Mouse (Mus musculus) myocyte (in vitro differentiated cells): ENCODE results near the gene Nkiras1. TPM values are rescaled to one million over a fixed set of nuclear protein-coding genes. Genes with fewer than 3 reads are reported as not detected.
"Not testable (repeated sequence)": the region's sequence is repeated elsewhere in the genome, so short reads cannot be mapped to it uniquely, and the experiment has no call there.

Experiments used
- H3K27me3 ChIP-seq: one replicate; pipeline ENCODE4 v1.6.1; 2011; ENCODE audit not compliant: control insufficient read depth, insufficient read depth, insufficient read length
- H3K36me3 ChIP-seq: one replicate; pipeline ENCODE4 v1.6.1; 2011; ENCODE audit not compliant: control insufficient read depth, insufficient read depth
- H3K4me2 ChIP-seq: one replicate; pipeline ENCODE4 v1.6.1; 2011; ENCODE audit warnings: low read depth, control low read depth
- H3K4me3 ChIP-seq: one replicate; pipeline ENCODE4 v1.5.1; 2011; ENCODE audit warnings: mild to moderate bottlenecking, control low read depth, moderate library complexity
- H3K79me2 ChIP-seq: one replicate; pipeline ENCODE4 v1.6.1; 2011; ENCODE audit not compliant: control insufficient read depth, insufficient read depth
- H3ac ChIP-seq: one replicate; pipeline ENCODE4 v1.6.1; 2011; ENCODE audit not compliant: control insufficient read depth, insufficient read length
- CEBPB ChIP-seq: IDR thresholded peaks from 2 replicates; pipeline ENCODE4 v1.6.1; 2011; ENCODE audit warnings: mild to moderate bottlenecking, moderate library complexity; ENCODE audit not compliant: poor library complexity, insufficient read depth, severe bottlenecking
- E2F4 ChIP-seq: IDR thresholded peaks from one replicate; pipeline ENCODE4 v1.6.1; 2011; ENCODE audit warnings: mild to moderate bottlenecking, control low read depth, moderate library complexity; ENCODE audit not compliant: insufficient read depth
- MAX ChIP-seq: IDR thresholded peaks from one replicate; pipeline ENCODE4 v1.6.1; 2011; ENCODE audit warnings: low read depth, mild to moderate bottlenecking, control low read depth
- MYOD1 ChIP-seq, 3 experiments: IDR thresholded peaks; one replicate each; pipeline ENCODE4 v1.6.1; 2011; ENCODE audit warnings: control low read depth in 2 of 3, low read depth in 2 of 3, mild to moderate bottlenecking in 2 of 3, moderate library complexity in 1 of 3; ENCODE audit not compliant: insufficient read length in 2 of 3, control insufficient read depth in 1 of 3
- MYOG ChIP-seq, 3 experiments: IDR thresholded peaks; one replicate each; pipeline ENCODE4 v1.6.1; 2011; ENCODE audit warnings: control low read depth in 2 of 3, low read depth in 2 of 3, mild to moderate bottlenecking in 2 of 3; ENCODE audit not compliant: insufficient read length in 2 of 3, control insufficient read depth in 1 of 3, insufficient read depth in 1 of 3
- POLR2A ChIP-seq: IDR thresholded peaks from one replicate; pipeline ENCODE4 v1.6.1; 2011; ENCODE audit warnings: low read depth, mild to moderate bottlenecking, control low read depth, moderate library complexity; ENCODE audit not compliant: insufficient read length
- POLR2AphosphoS2 ChIP-seq: IDR thresholded peaks from one replicate; pipeline ENCODE4 v1.6.1; 2011; ENCODE audit warnings: low read depth, control low read depth; ENCODE audit not compliant: insufficient read length
- REST ChIP-seq: IDR thresholded peaks from one replicate; pipeline ENCODE4 v1.6.1; 2011; ENCODE audit warnings: mild to moderate bottlenecking, control low read depth, moderate library complexity; ENCODE audit not compliant: insufficient read depth, insufficient read length
- SRF ChIP-seq: IDR thresholded peaks from one replicate; pipeline ENCODE4 v1.6.1; 2011; ENCODE audit warnings: low read depth; ENCODE audit not compliant: control insufficient read depth, insufficient read length
- TCF12 ChIP-seq: IDR thresholded peaks from one replicate; pipeline ENCODE4 v1.6.1; 2011; ENCODE audit warnings: mild to moderate bottlenecking, control low read depth; ENCODE audit not compliant: poor library complexity, insufficient read depth, severe bottlenecking
- TCF3 ChIP-seq: IDR thresholded peaks from one replicate; pipeline ENCODE4 v1.6.1; 2011; ENCODE audit warnings: low read depth, control low read depth; ENCODE audit not compliant: insufficient read length
- USF1 ChIP-seq: IDR thresholded peaks from one replicate; pipeline ENCODE4 v1.6.1; 2011; ENCODE audit warnings: low read depth, mild to moderate bottlenecking, control low read depth, moderate library complexity
- polyA plus RNA-seq: library from polyadenylated mRNA; unstranded; fragments of >200 nt; fragmentation: generic; extraction: Trizol; gene quantifications from one replicate; pipeline ENCODE4 v1.2.1, GENCODE M21; 2012; ENCODE audit warnings: missing spikeins

Nkiras1 gene
- polyA plus RNA-seq, 1 experiment, result 10.3 TPM

DNA sequence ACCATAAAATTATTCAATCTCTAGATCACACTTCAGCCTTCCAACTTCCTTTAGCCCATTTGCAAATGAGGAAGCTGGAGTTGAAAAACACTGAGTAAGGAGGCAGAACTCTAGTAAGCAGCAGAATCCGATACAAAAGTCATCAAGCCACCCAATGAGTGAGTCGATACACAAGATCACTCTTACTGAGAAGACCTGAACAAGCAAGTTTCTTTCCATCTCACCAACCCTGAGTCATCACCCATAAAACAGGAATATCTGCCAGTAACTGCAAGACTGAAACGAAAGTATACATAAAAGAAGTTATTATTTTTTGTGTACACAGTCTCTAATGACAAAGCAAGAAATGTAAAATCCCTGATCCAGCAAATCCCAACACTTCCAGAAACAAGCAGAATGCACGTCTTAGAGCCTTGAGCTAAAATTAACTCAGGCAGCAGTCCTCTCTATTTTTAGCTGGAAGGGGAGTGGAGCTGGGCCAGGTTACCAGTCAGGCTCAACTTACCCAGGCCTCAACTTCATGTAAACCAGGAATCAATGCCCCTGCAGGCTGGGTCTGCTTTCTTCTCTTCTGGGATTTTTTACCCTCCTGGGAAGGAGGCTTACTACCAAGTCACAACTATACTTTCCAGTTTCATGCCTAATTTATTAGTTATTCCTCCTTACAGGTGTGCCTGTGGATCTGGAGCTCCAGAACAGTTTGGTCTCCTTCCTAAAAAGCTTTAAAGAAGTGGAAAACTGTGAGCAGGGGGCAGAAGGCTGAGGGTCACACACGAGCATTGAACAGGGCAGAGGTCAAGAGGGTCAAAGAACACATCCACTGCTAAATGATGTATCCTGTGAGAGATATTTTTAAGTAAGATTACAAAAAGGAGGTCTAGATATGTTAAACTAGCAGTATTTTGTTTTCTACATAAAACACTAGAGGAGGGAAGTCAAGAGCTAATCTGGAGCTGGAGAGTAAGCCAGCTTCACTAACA lies 36.7 kb upstream of the Nkiras1 start:
- no peak for TF ChIP-seq E2F4
- TF ChIP-seq USF1, result no peak
- no peak for TF ChIP-seq REST
- no peak for TF ChIP-seq MYOD1 (IDR thresholded peaks at IDR 0.05; ENCODE audit: control insufficient read depth in 1 of 3, insufficient read length in 2 of 3, low read depth in 2 of 3)
- no peak for TF ChIP-seq MAX
- no peak for TF ChIP-seq CEBPB
- TF ChIP-seq TCF3, result no peak
- TF ChIP-seq TCF12, result no peak
- no peak for TF ChIP-seq POLR2A
- no peak for TF ChIP-seq MYOG (IDR thresholded peaks at IDR 0.05; ENCODE audit: control insufficient read depth in 1 of 3, insufficient read depth in 1 of 3, insufficient read length in 2 of 3, low read depth in 2 of 3)
- no peak for TF ChIP-seq SRF
- TF ChIP-seq POLR2AphosphoS2, result no peak
- H3ac ChIP-seq, result no peak overlapping the region
- H3K27me3 ChIP-seq, result no peaks in the 10 kb centered on the region
- H3K79me2 ChIP-seq, result peaks cover 59% of the 10 kb centered on the region
- no peak overlapping the region for H3K4me3 ChIP-seq
- no peaks in the 10 kb centered on the region for H3K36me3 ChIP-seq
- H3K4me2 ChIP-seq, result peak overlapping the region; percentile 79

DNA sequence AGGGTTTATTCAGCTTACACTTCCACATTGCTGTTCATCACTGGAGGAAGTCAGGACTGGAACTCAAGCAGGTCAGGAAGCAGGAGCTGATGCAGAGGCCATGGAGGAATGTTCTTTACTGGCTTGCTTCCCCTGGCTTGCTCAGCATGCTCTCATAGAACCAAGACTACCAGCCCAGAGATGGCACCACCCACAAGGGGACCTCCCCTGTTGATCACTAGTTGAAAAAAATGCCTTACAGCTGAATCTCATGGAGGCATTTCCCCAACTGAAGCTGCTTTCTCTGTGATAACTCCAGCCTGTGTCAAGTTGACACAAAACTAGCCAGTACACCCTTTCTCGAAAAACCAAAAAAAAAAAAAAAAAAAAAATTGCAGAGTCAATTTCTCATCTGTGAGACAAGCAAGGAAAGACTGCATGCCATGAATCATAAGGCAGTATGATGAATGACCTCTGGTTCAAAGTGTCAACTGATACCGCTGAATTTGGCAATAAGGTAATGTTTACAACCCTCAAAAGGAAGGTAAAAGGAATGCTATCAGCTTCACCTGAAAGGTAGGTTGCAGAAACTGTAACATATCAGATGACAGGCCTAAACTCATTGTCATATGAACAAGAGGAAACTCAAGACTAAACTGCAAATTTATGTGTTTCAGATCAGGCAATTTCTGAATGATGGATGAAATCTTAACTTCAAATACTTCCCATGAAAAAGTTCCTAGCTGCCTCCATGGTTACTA lies 34.3 kb upstream of the Nkiras1 start:
- not testable (repeated sequence) for H3K36me3 ChIP-seq, H3ac ChIP-seq, H3K27me3 ChIP-seq
- peak overlapping the region; percentile 97 for H3K4me2 ChIP-seq
- H3K79me2 ChIP-seq, result peaks cover 59% of the 10 kb centered on the region
- peak overlapping the region; percentile 71 for H3K4me3 ChIP-seq

DNA sequence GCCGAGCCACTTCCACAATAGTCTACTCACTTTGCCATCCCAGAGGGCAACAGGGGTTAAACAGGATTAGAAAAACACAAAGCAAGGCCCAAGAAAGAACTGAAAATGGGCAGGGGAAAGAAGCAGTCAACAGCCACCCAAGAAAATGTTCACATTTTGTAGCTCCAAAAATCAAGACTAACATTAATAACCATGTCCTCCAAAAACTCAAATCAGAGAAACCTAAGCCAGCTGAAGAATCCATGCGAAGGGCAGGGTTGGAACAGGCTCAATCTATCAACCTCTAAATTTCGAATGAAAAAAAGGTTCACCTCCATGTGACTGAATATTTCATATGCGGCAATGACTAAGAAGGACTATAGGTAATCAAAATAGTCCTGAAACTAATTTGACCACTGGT lies 33.6 kb upstream of the Nkiras1 start:
- peak overlapping the region; percentile 79 for H3ac ChIP-seq
- no peak for TF ChIP-seq MYOG (IDR thresholded peaks at IDR 0.05; ENCODE audit: control insufficient read depth in 1 of 3, insufficient read depth in 1 of 3, insufficient read length in 2 of 3, low read depth in 2 of 3)
- TF ChIP-seq TCF3, result no peak
- no peak for TF ChIP-seq MYOD1 (IDR thresholded peaks at IDR 0.05; ENCODE audit: control insufficient read depth in 1 of 3, insufficient read length in 2 of 3, low read depth in 2 of 3)
- no peak for TF ChIP-seq USF1
- no peak for TF ChIP-seq POLR2AphosphoS2
- no peak for TF ChIP-seq MAX
- no peak for TF ChIP-seq REST
- no peak for TF ChIP-seq E2F4
- H3K4me2 ChIP-seq, result peak overlapping the region; percentile 97
- H3K4me3 ChIP-seq, result peak overlapping the region; percentile 71
- peaks cover 55% of the 10 kb centered on the region for H3K79me2 ChIP-seq
- H3K36me3 ChIP-seq, result no peaks in the 10 kb centered on the region
- H3K27me3 ChIP-seq, result no peaks in the 10 kb centered on the region

DNA sequence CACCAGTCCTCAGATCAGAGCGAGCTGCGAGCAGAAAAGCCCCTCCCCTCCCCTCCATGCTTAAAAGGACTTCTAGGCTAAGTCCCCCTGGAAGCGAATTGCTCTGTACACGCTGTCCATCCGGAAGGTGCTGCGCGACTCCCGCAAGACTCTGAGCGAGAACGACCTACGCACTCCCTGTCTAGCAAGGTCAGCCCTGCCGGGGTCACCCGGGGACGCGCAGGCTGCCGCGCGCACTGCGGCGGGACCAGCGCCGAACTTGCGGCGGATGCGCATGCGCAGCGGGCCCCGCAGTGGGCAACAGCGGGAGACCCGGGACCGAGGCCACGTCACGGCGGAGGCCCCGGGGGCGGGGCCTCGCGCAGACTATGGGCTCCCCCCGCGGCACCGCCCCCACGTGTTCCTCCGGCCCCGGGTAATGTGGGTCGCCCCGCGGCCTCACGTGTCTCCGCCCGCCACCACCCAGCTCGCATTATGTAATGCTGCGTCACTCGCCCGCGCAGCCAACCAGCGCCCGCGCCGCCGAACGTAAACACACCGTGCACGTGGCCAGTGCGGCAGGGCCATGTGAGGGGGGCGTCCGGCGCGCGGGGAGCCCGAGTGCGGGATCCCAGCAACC lies 32.7 kb upstream of the Nkiras1 start:
- no peaks in the 10 kb centered on the region for H3K36me3 ChIP-seq
- H3K4me3 ChIP-seq, result peak overlapping the region; percentile 71
- peak overlapping the region; percentile 79 for H3ac ChIP-seq
- peaks cover 46% of the 10 kb centered on the region for H3K79me2 ChIP-seq
- TF ChIP-seq POLR2AphosphoS2 (peak; percentile 87), POLR2A (peak; percentile 71), MAX (peak; percentile 62), MYOD1 (IDR thresholded peaks at IDR 0.05; ENCODE audit: control insufficient read depth in 1 of 3, insufficient read length in 2 of 3, low read depth in 2 of 3) (peak in 1 of 3 experiments; percentile 23), USF1 (no peak)
- H3K27me3 ChIP-seq, result no peaks in the 10 kb centered on the region
- H3K4me2 ChIP-seq, result peak overlapping the region; percentile 97
